Mouse (Mus musculus) midbrain, embryonic 15.5 days (tissue): ENCODE results near the gene Gm9999. TPM values are rescaled to one million over a fixed set of nuclear protein-coding genes. Genes with fewer than 3 reads are reported as not detected.
"Not testable (repeated sequence)": the region's sequence is repeated elsewhere in the genome, so short reads cannot be mapped to it uniquely, and the experiment has no call there.

Experiments
- ATAC-seq: fragments of 200-750 bp; cut with Nextera tagmentation; replicated peaks from 2 replicates; pipeline ENCODE4 v1.8.0; 2017; ENCODE audit warnings: moderate TSS enrichment
- H3K27ac ChIP-seq: fragments of 300-500 bp; sonication (generic); 2 replicates; pipeline ENCODE4 v1.5.1; 2015; ENCODE audit warnings: mild to moderate bottlenecking, inconsistent platforms
- H3K27me3 ChIP-seq: fragments of 300-500 bp; sonication (generic); replicated peaks from 2 replicates; pipeline ENCODE4 v1.6.1; 2015; ENCODE audit warnings: inconsistent platforms
- H3K36me3 ChIP-seq: fragments of 300-500 bp; sonication (generic); replicated peaks from 2 replicates; pipeline ENCODE4 v1.6.1; 2015; ENCODE audit warnings: inconsistent platforms
- H3K4me1 ChIP-seq: fragments of 300-500 bp; sonication (generic); 2 replicates; pipeline ENCODE4 v1.6.1; 2015; ENCODE audit warnings: inconsistent platforms
- H3K4me2 ChIP-seq: fragments of 300-500 bp; sonication (generic); 2 replicates; pipeline ENCODE4 v1.6.1; 2015; ENCODE audit warnings: inconsistent platforms, mild to moderate bottlenecking, moderate library complexity
- H3K4me3 ChIP-seq: fragments of 300-500 bp; sonication (generic); 2 replicates; pipeline ENCODE4 v1.5.1; 2015; ENCODE audit warnings: mild to moderate bottlenecking, inconsistent platforms
- H3K9ac ChIP-seq: fragments of 300-500 bp; sonication (generic); 2 replicates; pipeline ENCODE4 v1.6.1; 2015; ENCODE audit warnings: mild to moderate bottlenecking, inconsistent platforms
- H3K9me3 ChIP-seq: fragments of 300-500 bp; sonication (generic); 2 replicates; pipeline ENCODE4 v1.6.1; 2016; ENCODE audit warnings: inconsistent platforms
- WGBS: fragments of 180-500 bp; shearing (Covaris S2); methylation state at CpG from one replicate; pipeline ENCODE4 v1.1.7; 2015; ENCODE audit warnings: mixed read lengths; 5-methylcytosine and 5-hydroxymethylcytosine counted together
- polyA plus RNA-seq: library from polyadenylated mRNA; unstranded; fragments of >200 nt; fragmentation: Nextera tagmentation; extraction: Ambion mirVana; gene quantifications from 2 replicates; pipeline ENCODE4 v1.2.1, GENCODE M21; 2015

Gm9999 gene
- polyA plus RNA-seq, 1 experiment from 2014 or later, result not detected

- Histone ChIP-seq H3K27me3 (no peaks in the 10 kb centered on the region), H3K4me3 (no peak overlapping the region), H3K36me3 (no peaks in the 10 kb centered on the region), H3K4me2 (no peak overlapping the region), H3K4me1 (no peaks in the 10 kb centered on the region; the same call in 1 of the 2 replicates), H3K27ac (0 out of 2 replicates have a peak overlapping the region, but pooled peaks have one; percentile 29), H3K9me3 (no peaks in the 10 kb centered on the region), H3K9ac (no peak overlapping the region)
- no peak for ATAC-seq
- 52% methylated on average over 8 of the region's 8 CpGs for WGBS
Observed at GRCm38 (mm10) chr7:46985718-46986505, 2.5 kb downstream of the Gm9999 start.

GRCm38 (mm10) chr7:46986646-46987045 is 3.3 kb downstream of the Gm9999 start:
- Histone ChIP-seq H3K4me2 (no peak overlapping the region), H3K36me3 (no peaks in the 10 kb centered on the region), H3K9me3 (no peaks in the 10 kb centered on the region), H3K4me1 (no peaks in the 10 kb centered on the region; the same call in 1 of the 2 replicates), H3K27me3 (no peaks in the 10 kb centered on the region), H3K27ac (no peak overlapping the region), H3K9ac (no peak overlapping the region), H3K4me3 (no peak overlapping the region)
- WGBS, result 65% methylated on average over 5 of the region's 5 CpGs
- ATAC-seq, result no peak

- Histone ChIP-seq H3K9ac (no peak overlapping the region), H3K4me1 (no peaks in the 10 kb centered on the region; the same call in 1 of the 2 replicates), H3K4me3 (no peak overlapping the region), H3K27me3 (no peaks in the 10 kb centered on the region), H3K9me3 (no peaks in the 10 kb centered on the region), H3K27ac (no peak overlapping the region), H3K36me3 (no peaks in the 10 kb centered on the region), H3K4me2 (no peak overlapping the region)
- no peak for ATAC-seq
- WGBS, result 59% methylated on average over 2 of the region's 2 CpGs
Observed at GRCm38 (mm10) chr7:46987073-46987472, 3.7 kb downstream of the Gm9999 start.

DNA sequence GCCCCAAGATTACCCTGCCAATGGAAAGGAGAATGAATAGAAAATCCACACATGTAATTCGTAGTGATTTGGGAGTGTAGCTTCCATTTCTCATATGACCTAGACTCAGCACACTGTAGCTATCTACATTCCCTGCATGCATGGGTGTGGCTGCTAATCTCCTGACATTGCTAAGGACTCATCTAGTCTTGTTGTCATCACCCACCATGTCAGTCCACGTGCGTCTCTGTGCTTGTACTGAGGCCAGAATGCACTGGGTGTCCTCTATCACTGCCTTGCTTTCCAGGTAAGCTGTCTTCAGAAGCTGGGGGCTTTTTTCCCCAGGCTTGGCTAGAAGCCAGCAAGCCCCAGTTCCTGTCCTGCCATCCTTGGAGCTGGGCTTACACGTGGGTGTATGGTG is 6.0 kb downstream of the Gm9999 start:
- ATAC-seq, H3K4me3 ChIP-seq, H3K4me2 ChIP-seq, H3K27ac ChIP-seq, H3K4me1 ChIP-seq, H3K9ac ChIP-seq, H3K9me3 ChIP-seq, H3K27me3 ChIP-seq: not testable (repeated sequence)
- H3K36me3 ChIP-seq, result peaks cover 16% of the 10 kb centered on the region; the same call in 1 of the 2 replicates
- WGBS, result 85% methylated on average over 4 of the region's 4 CpGs

- no peaks in the 10 kb centered on the region for H3K9me3 ChIP-seq
- no peak for ATAC-seq
- 88% methylated on average over 8 of the region's 8 CpGs for WGBS
- peaks cover 27% of the 10 kb centered on the region; the same call in 1 of the 2 replicates for H3K36me3 ChIP-seq
- no peaks in the 10 kb centered on the region for H3K4me1 ChIP-seq
- no peak overlapping the region for H3K4me3 ChIP-seq
- no peaks in the 10 kb centered on the region for H3K27me3 ChIP-seq
- H3K4me2 ChIP-seq, result no peak overlapping the region
- no peak overlapping the region for H3K9ac ChIP-seq
- no peak overlapping the region for H3K27ac ChIP-seq
Observed at GRCm38 (mm10) chr7:46993079-46993478, 9.7 kb downstream of the Gm9999 start.

- no peak overlapping the region for H3K4me2 ChIP-seq
- ATAC-seq, result no peak
- no peaks in the 10 kb centered on the region for H3K27me3 ChIP-seq
- H3K27ac ChIP-seq, result no peak overlapping the region
- 98% methylated on average over 3 of the region's 3 CpGs for WGBS
- peaks cover 33% of the 10 kb centered on the region; the same call in 1 of the 2 replicates for H3K36me3 ChIP-seq
- H3K9ac ChIP-seq, result no peak overlapping the region
- H3K9me3 ChIP-seq, result no peaks in the 10 kb centered on the region
- no peak overlapping the region for H3K4me3 ChIP-seq
- peaks cover 4% of the 10 kb centered on the region for H3K4me1 ChIP-seq
Observed at GRCm38 (mm10) chr7:46995558-46995957, 12.2 kb downstream of the Gm9999 start.

- H3K9me3 ChIP-seq, result no peaks in the 10 kb centered on the region
- no peak overlapping the region for H3K9ac ChIP-seq
- 95% methylated on average over 4 of the region's 4 CpGs for WGBS
- no peak overlapping the region for H3K4me2 ChIP-seq
- H3K27me3 ChIP-seq, result no peaks in the 10 kb centered on the region
- H3K4me3 ChIP-seq, result no peak overlapping the region
- peaks cover 33% of the 10 kb centered on the region; the same call in 1 of the 2 replicates for H3K36me3 ChIP-seq
- no peak for ATAC-seq
- no peak overlapping the region for H3K27ac ChIP-seq
- peaks cover 9% of the 10 kb centered on the region for H3K4me1 ChIP-seq
Observed at GRCm38 (mm10) chr7:46997008-46997407, 13.6 kb downstream of the Gm9999 start.

- Histone ChIP-seq H3K9me3 (no peaks in the 10 kb centered on the region), H3K27me3 (no peaks in the 10 kb centered on the region), H3K27ac (no peak overlapping the region), H3K36me3 (peaks cover 32% of the 10 kb centered on the region; the same call in 1 of the 2 replicates), H3K9ac (no peak overlapping the region), H3K4me2 (no peak overlapping the region), H3K4me1 (peaks cover 17% of the 10 kb centered on the region), H3K4me3 (no peak overlapping the region)
- no peak for ATAC-seq
- 88% methylated on average over 21 of the region's 21 CpGs for WGBS
Observed at GRCm38 (mm10) chr7:46997644-46998395, 14.4 kb downstream of the Gm9999 start.

- H3K36me3 ChIP-seq, result peaks cover 20% of the 10 kb centered on the region; the same call in 1 of the 2 replicates
- H3K9me3 ChIP-seq, result no peaks in the 10 kb centered on the region
- H3K4me2 ChIP-seq, result no peak overlapping the region
- no peak for ATAC-seq
- H3K4me1 ChIP-seq, result peaks cover 24% of the 10 kb centered on the region
- H3K27ac ChIP-seq, result no peak overlapping the region
- no peak overlapping the region for H3K9ac ChIP-seq
- H3K4me3 ChIP-seq, result no peak overlapping the region
- 93% methylated on average over 2 of the region's 2 CpGs for WGBS
- H3K27me3 ChIP-seq, result no peaks in the 10 kb centered on the region
Observed at GRCm38 (mm10) chr7:46998942-46999341, 15.6 kb downstream of the Gm9999 start.

GRCm38 (mm10) chr7:46999983-47000643 is 16.7 kb downstream of the Gm9999 start:
- 76% methylated on average over 8 of the region's 8 CpGs for WGBS
- no peaks in the 10 kb centered on the region for H3K9me3 ChIP-seq
- ATAC-seq, result no peak
- H3K27ac ChIP-seq, result no peak overlapping the region
- H3K4me2 ChIP-seq, result no peak overlapping the region
- no peaks in the 10 kb centered on the region for H3K27me3 ChIP-seq
- peaks cover 17% of the 10 kb centered on the region; the same call in 1 of the 2 replicates for H3K36me3 ChIP-seq
- H3K9ac ChIP-seq, result no peak overlapping the region
- H3K4me3 ChIP-seq, result no peak overlapping the region
- peaks cover 32% of the 10 kb centered on the region for H3K4me1 ChIP-seq

- H3K4me2 ChIP-seq, result no peak overlapping the region
- no peaks in the 10 kb centered on the region for H3K27me3 ChIP-seq
- ATAC-seq, result no peak; the same call in 1 of the 2 replicates
- H3K9ac ChIP-seq, result no peak overlapping the region
- H3K4me1 ChIP-seq, result peaks cover 36% of the 10 kb centered on the region
- H3K36me3 ChIP-seq, result peaks cover 17% of the 10 kb centered on the region; the same call in 1 of the 2 replicates
- no peak overlapping the region for H3K4me3 ChIP-seq
- WGBS, result 43% methylated on average over 3 of the region's 3 CpGs
- no peaks in the 10 kb centered on the region for H3K9me3 ChIP-seq
- H3K27ac ChIP-seq, result no peak overlapping the region
Observed at GRCm38 (mm10) chr7:47000644-47000983, 17.2 kb downstream of the Gm9999 start.
